Mouse (Mus musculus) MEL (cell line): ENCODE results near the gene Jam2. TPM values are rescaled to one million over a fixed set of nuclear protein-coding genes. Genes with fewer than 3 reads are reported as not detected.

Experiments
- DNase-seq: peaks from one replicate; pipeline ENCODE4 v3.0.0; 2011; ENCODE audit warnings: low read depth, low spot score
- H3K27ac ChIP-seq: 2 replicates; pipeline ENCODE4 v1.5.1; 2012; ENCODE audit warnings: low read depth, mild to moderate bottlenecking, control low read depth, low read length, moderate library complexity; ENCODE audit not compliant: control insufficient read depth
- H3K27me3 ChIP-seq, 2 experiments: fragments of 150-350 bp in 1 of 2; sonication (generic) in 1 of 2; 2 replicates each; pipeline ENCODE4 v1.6.1; 2012; ENCODE audit warnings: low read length in 2 of 2, mild to moderate bottlenecking in 2 of 2, improper control_type of control experiment in 1 of 2, moderate library complexity in 1 of 2; ENCODE audit not compliant: insufficient read depth in 2 of 2, control insufficient read depth in 1 of 2
- H3K36me3 ChIP-seq, 2 experiments: 2 replicates each; pipeline ENCODE4 v1.6.1; 2012 to 2014; ENCODE audit warnings: low read length in 2 of 2, improper control_type of control experiment in 1 of 2, inconsistent platforms in 1 of 2, mild to moderate bottlenecking in 1 of 2; ENCODE audit not compliant: insufficient read depth in 2 of 2, control insufficient read depth in 1 of 2
- H3K4me1 ChIP-seq, 2 experiments: fragments of 150-350 bp in 1 of 2; sonication (generic) in 1 of 2; 2 replicates each; pipeline ENCODE4 v1.6.1; 2012; ENCODE audit warnings: low read length in 2 of 2, improper control_type of control experiment in 1 of 2, mild to moderate bottlenecking in 1 of 2; ENCODE audit not compliant: insufficient read depth in 2 of 2, control insufficient read depth in 1 of 2
- H3K4me3 ChIP-seq, 2 experiments: fragments of 150-350 bp in 1 of 2; sonication (generic) in 1 of 2; 2 replicates each; pipeline ENCODE4 v1.5.1; 2012; ENCODE audit warnings: low read depth in 2 of 2, low read length in 2 of 2, mild to moderate bottlenecking in 2 of 2, moderate library complexity in 2 of 2, control low read depth in 1 of 2, improper control_type of control experiment in 1 of 2; ENCODE audit not compliant: control insufficient read depth in 1 of 2, insufficient read depth in 1 of 2
- H3K79me2 ChIP-seq: 2 replicates; pipeline ENCODE4 v1.6.1; 2012; ENCODE audit warnings: mild to moderate bottlenecking, low read length, moderate library complexity; ENCODE audit not compliant: control insufficient read depth, poor library complexity, insufficient read depth
- H3K9ac ChIP-seq: 2 replicates; pipeline ENCODE4 v1.6.1; 2012; ENCODE audit warnings: low read depth, mild to moderate bottlenecking, control low read depth, low read length, moderate library complexity; ENCODE audit not compliant: control insufficient read depth, poor library complexity, severe bottlenecking
- H3K9me3 ChIP-seq: fragments of 150-350 bp; sonication (generic); replicated peaks from 2 replicates; pipeline ENCODE4 v1.6.1; 2012; ENCODE audit warnings: mild to moderate bottlenecking, low read length, improper control_type of control experiment, moderate library complexity; ENCODE audit not compliant: insufficient read depth
- CHD1 ChIP-seq: IDR thresholded peaks from 2 replicates; pipeline ENCODE4 v1.6.1; 2012; ENCODE audit warnings: low read depth, mild to moderate bottlenecking, inconsistent platforms, low read length, improper control_type of control experiment
- CTCF ChIP-seq, 3 experiments: IDR thresholded peaks in 2 of 3; conservative IDR thresholded peaks in 1 of 3; 2 replicates each; pipeline ENCODE4 v1.5.1; 2011 to 2012; ENCODE audit warnings: low read length in 3 of 3, low read depth in 2 of 3, mild to moderate bottlenecking in 2 of 3, improper control_type of control experiment in 1 of 3, inconsistent platforms in 1 of 3, mixed read lengths in 1 of 3, moderate library complexity in 1 of 3; ENCODE audit not compliant: control insufficient read depth in 1 of 3, insufficient read depth in 1 of 3, poor library complexity in 1 of 3, severe bottlenecking in 1 of 3
- ELF1 ChIP-seq: IDR thresholded peaks from 2 replicates; pipeline ENCODE4 v1.6.1; 2014; ENCODE audit warnings: low read depth, mild to moderate bottlenecking, inconsistent platforms, low read length, improper control_type of control experiment, moderate library complexity
- EP300 ChIP-seq, 2 experiments: IDR thresholded peaks; 2 replicates each; pipeline ENCODE4 v1.6.1; 2011; ENCODE audit warnings: improper control_type of control experiment in 2 of 2, low read length in 2 of 2, low read depth in 1 of 2, mild to moderate bottlenecking in 1 of 2
- GABPA ChIP-seq: IDR thresholded peaks from 2 replicates; pipeline ENCODE4 v1.6.1; 2012; ENCODE audit warnings: low read depth, mild to moderate bottlenecking, inconsistent platforms, low read length, improper control_type of control experiment, moderate library complexity
- HCFC1 ChIP-seq: IDR thresholded peaks from 2 replicates; pipeline ENCODE4 v1.6.1; 2012; ENCODE audit warnings: low read depth, mild to moderate bottlenecking, inconsistent platforms, low read length, improper control_type of control experiment, moderate library complexity
- JUND ChIP-seq: IDR thresholded peaks from 2 replicates; pipeline ENCODE4 v1.6.1; 2011; ENCODE audit warnings: low read depth, mild to moderate bottlenecking, improper control_type of control experiment, low read length
- MEF2A ChIP-seq: IDR thresholded peaks from 2 replicates; pipeline ENCODE4 v1.6.1; 2014; ENCODE audit warnings: low read depth, mild to moderate bottlenecking, inconsistent platforms, low read length, improper control_type of control experiment; ENCODE audit not compliant: poor library complexity, insufficient replicate concordance, severe bottlenecking; ENCODE audit errors: extremely low read depth
- MYB ChIP-seq: IDR thresholded peaks from 2 replicates; pipeline ENCODE4 v1.6.1; 2011; ENCODE audit warnings: mild to moderate bottlenecking, low read depth, low read length, improper control_type of control experiment
- USF1 ChIP-seq: IDR thresholded peaks from 2 replicates; pipeline ENCODE4 v1.6.1; 2014; ENCODE audit warnings: low read depth, mild to moderate bottlenecking, inconsistent platforms, low read length, improper control_type of control experiment, moderate library complexity
- ZKSCAN1 ChIP-seq: IDR thresholded peaks from 2 replicates; pipeline ENCODE4 v1.6.1; 2012; ENCODE audit warnings: low read depth, mild to moderate bottlenecking, inconsistent platforms, low read length, improper control_type of control experiment, moderate library complexity
- ZMIZ1 ChIP-seq: IDR thresholded peaks from 2 replicates; pipeline ENCODE4 v1.6.1; 2012; ENCODE audit warnings: low read depth, mild to moderate bottlenecking, inconsistent platforms, low read length, improper control_type of control experiment, moderate library complexity
- ZNF384 ChIP-seq: IDR thresholded peaks from 2 replicates; pipeline ENCODE4 v1.6.1; 2012; ENCODE audit warnings: low read depth, mild to moderate bottlenecking, inconsistent platforms, low read length, improper control_type of control experiment
- polyA plus RNA-seq, 2 experiments: library from polyadenylated mRNA; stranded (reverse) in 1 of 2; unstranded in 1 of 2; fragments of >175 nt in 1 of 2; fragments of >200 nt in 1 of 2; gene quantifications; 2 replicates each; pipeline versions ENCODE4 v1.2.1 to v1.2.4; 2012; ENCODE audit warnings: low replicate concordance in 2 of 2, low read depth in 1 of 2; ENCODE audit not compliant: insufficient read length in 2 of 2, insufficient read depth in 1 of 2, missing spikeins in 1 of 2
- total RNA-seq: library from RNA; depleted of rRNA; stranded (reverse); fragments of 300-350 nt; gene quantifications from 2 replicates; pipeline ENCODE4 v1.2.3, GENCODE M21; 2012

The Jam2 gene
- total and polyA plus RNA-seq, 3 experiments, result 0.01 to 0.04 TPM; not detected in 1

DNA sequence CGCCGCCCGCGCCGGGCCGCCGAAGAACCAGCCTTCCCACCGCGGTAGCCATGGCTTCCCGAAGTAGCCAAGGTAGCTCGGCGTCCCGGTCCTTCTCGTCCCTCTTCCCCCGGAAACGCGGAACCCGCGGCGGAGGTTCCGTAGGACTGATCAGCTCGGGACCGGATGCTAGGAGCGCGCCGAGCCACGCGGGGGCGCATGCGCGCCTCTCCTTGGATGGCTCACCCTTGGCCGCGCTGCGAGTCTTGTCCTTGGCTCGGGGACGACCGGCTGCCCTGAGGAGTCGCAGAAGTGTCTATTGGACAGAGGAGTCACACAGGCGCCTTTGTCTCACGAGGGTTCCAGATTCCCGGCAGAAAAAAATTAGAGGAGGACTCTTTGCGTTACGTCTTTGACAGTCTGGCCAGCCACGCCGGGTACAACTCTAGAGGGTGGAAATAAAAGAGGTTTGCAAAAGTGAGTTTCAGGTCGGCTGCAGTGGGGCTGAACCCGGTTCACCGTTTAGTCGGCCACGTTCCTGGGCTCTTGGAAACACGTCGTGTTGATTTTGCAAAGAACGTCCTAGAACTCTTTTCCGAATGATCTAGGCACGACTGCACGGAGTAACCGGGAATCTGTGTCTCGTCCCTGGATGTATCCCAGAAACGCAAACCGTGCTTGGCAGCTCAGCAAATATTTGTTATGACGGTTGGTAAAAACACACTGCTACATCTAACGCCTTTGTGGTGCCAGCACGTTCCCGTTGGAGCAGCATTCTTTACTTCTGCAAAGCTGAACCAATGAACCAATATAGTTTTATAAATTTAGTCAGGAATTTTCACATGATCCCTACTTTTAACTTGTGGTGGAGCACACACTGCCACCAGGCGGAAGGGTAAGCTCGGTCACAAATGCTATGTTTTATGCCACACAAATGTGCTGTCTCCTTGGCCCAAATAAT is 38.5 kb upstream of the Jam2 start, which contains the start of gene Mrpl39 (continued):
- TF ChIP-seq MYB, result no peak
- peak; percentile 80; the same call in 1 of the 2 replicates for TF ChIP-seq ELF1
- TF ChIP-seq USF1, result no peak; the same call in 1 of the 2 replicates
- peak; percentile 94 for TF ChIP-seq HCFC1
- TF ChIP-seq CHD1, result no peak

DNA sequence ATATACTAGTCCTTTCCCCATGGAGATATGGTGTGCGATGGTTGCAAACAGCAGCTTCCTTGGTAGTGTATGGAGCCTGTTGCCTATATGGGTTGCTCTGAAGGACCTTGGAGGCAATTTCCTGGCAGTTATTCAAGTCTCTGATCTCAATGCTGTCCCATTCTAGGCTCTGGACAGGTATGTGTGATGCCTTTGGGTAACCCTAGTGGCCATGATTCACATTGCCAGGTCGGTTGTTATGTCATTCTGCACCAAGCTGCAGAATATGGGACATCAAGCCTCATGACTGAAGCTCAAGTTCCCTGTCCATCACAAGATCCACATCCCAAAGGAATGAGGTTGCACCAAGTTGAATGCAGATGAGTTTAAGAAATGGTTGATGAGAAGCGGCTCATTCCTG is 36.6 kb upstream of the Jam2 start:
- Histone ChIP-seq H3K4me1 (peaks cover 0 to 7% of the 10 kb centered on the region in 2 experiments; a peak in 2 of 4 replicates), H3K27me3 (no peaks in the 10 kb centered on the region; a peak in 1 of 4 replicates), H3K79me2 (peaks cover 8% of the 10 kb centered on the region), H3K9ac (no peak overlapping the region), H3K4me3 (no peak overlapping the region), H3K36me3 (peaks cover 0 to 5% of the 10 kb centered on the region in 2 experiments; a peak in 2 of 4 replicates), H3K27ac (no peak overlapping the region), H3K9me3 (no peaks in the 10 kb centered on the region)
- peak; percentile 31 for DNase-seq
- TF ChIP-seq ZNF384, result no peak
- TF ChIP-seq CTCF (IDR thresholded peaks at IDR 0.05 in 2 of 3, conservative IDR thresholded peaks at IDR 0.05 in 1 of 3; ENCODE audit: control insufficient read depth in 1 of 3, insufficient read depth in 1 of 3, low read depth in 2 of 3, low read length in 3 of 3, poor library complexity in 1 of 3, severe bottlenecking in 1 of 3), result peak in 1 of 3 experiments; percentile 47; a peak in 3 of 6 replicates
- TF ChIP-seq GABPA, result no peak
- TF ChIP-seq, all 39 proteins: peak for 1

DNA sequence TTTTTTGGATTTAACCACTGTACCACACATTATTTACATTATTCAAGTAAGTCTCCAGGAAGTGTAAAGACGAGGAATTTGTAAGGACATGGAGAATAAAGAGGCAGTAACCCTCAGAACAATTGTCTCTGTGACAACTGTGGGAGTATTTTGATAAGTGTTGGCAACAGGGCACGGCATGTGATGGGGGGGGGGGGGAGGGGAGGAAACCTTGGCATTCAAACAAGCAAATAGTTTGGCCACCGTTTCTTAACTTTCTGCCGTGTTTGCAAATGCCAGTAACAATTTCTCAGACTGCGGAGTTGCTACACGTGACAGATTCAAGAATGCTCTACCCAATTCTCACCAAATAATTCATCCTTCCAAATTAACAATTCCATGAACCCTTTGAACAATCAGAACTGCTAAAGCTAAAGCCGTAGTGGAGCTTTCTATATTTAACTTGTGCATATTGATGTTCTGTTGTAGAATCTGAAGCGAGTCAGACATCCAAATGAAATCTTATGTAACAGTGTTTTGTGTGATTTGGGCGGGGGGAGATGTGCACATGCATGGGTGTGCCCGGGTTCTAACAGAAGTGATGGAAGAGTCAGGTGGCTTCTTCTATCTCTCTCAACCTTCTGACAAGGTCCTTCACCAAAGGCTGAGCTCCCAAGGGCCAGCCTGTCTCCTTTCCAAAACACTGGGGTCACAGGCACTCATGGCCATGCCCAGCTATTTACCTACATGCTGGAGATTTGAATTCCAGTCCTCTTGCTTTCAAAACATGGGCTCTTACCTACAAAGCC is 29.0 kb upstream of the Jam2 start:
- H3K9me3 ChIP-seq, result no peaks in the 10 kb centered on the region

More for the DNA sequence above, 29.0 kb upstream of the Jam2 start:
- Histone ChIP-seq H3K79me2 (no peaks in the 10 kb centered on the region), H3K4me3 (no peak overlapping the region), H3K36me3 (no peaks in the 10 kb centered on the region), H3K27ac (no peak overlapping the region), H3K4me1 (no peaks in the 10 kb centered on the region)
- TF ChIP-seq ZMIZ1, result no peak
- no peak for TF ChIP-seq EP300 (IDR thresholded peaks at IDR 0.05; ENCODE audit: low read depth in 1 of 2, low read length in 2 of 2)
- TF ChIP-seq ZKSCAN1, result no peak
- TF ChIP-seq MEF2A, result no peak
- TF ChIP-seq JUND, result no peak
- TF ChIP-seq, all 39 proteins: peak for 0
- no peaks in the 10 kb centered on the region; a peak in 2 of 4 replicates for H3K27me3 ChIP-seq
- no peak overlapping the region for H3K9ac ChIP-seq
- no peak for DNase-seq
